Mouse (Mus musculus) fat pad, adult 2 months (tissue): Measurements from ENCODE around the gene Arl15.

Source experiments
- DNase-seq: peaks from one replicate; pipeline ENCODE4 v3.0.0-alpha.2; 2011; ENCODE audit warnings: low read depth, low spot score; ENCODE audit errors: extremely low read depth

Arl15 gene

GRCm38 (mm10) chr13:113915700-113916099 is 121.4 kb downstream of the Arl15 start:
- no peak for DNase-seq

GRCm38 (mm10) chr13:113916761-113917160 is 122.5 kb downstream of the Arl15 start:
- DNase-seq = no peak

- no peak for DNase-seq
Observed at GRCm38 (mm10) chr13:113917376-113917775, 123.1 kb downstream of the Arl15 start.

GRCm38 (mm10) chr13:113917868-113918411 is 123.6 kb downstream of the Arl15 start:
- no peak for DNase-seq

- DNase-seq = no peak
Observed at GRCm38 (mm10) chr13:113918668-113919067, 124.4 kb downstream of the Arl15 start.

- peak; percentile 73 for DNase-seq
Observed at GRCm38 (mm10) chr13:113935697-113936096, 141.4 kb downstream of the Arl15 start.

GRCm38 (mm10) chr13:113937231-113937630 is 142.9 kb downstream of the Arl15 start:
- no peak for DNase-seq

GRCm38 (mm10) chr13:113938561-113938960 is 144.3 kb downstream of the Arl15 start:
- no peak for DNase-seq

- no peak for DNase-seq
Observed at GRCm38 (mm10) chr13:113939097-113939496, 144.8 kb downstream of the Arl15 start.

GRCm38 (mm10) chr13:113939681-113940080 is 145.4 kb downstream of the Arl15 start:
- DNase-seq = no peak

GRCm38 (mm10) chr13:113940151-113940550 is 145.8 kb downstream of the Arl15 start:
- DNase-seq = no peak

GRCm38 (mm10) chr13:113941943-113942342 is 147.6 kb downstream of the Arl15 start:
- DNase-seq = no peak

- no peak for DNase-seq
Observed at GRCm38 (mm10) chr13:113947546-113947945, 153.2 kb downstream of the Arl15 start.

GRCm38 (mm10) chr13:113949708-113950107 is 155.4 kb downstream of the Arl15 start:
- no peak for DNase-seq

GRCm38 (mm10) chr13:113950131-113950530 is 155.8 kb downstream of the Arl15 start:
- no peak for DNase-seq

GRCm38 (mm10) chr13:113957438-113957837 is 163.1 kb downstream of the Arl15 start:
- DNase-seq = no peak

GRCm38 (mm10) chr13:113964945-113965344 is 170.6 kb downstream of the Arl15 start:
- DNase-seq = no peak

GRCm38 (mm10) chr13:113970706-113971105 is 176.4 kb downstream of the Arl15 start:
- no peak for DNase-seq

- DNase-seq = no peak
Observed at GRCm38 (mm10) chr13:113972401-113972800, 178.1 kb downstream of the Arl15 start.

- DNase-seq = no peak
Observed at GRCm38 (mm10) chr13:113974866-113975265, 180.6 kb downstream of the Arl15 start.

- no peak for DNase-seq
Observed at GRCm38 (mm10) chr13:113975722-113976121, 181.4 kb downstream of the Arl15 start.

- DNase-seq = no peak
Observed at GRCm38 (mm10) chr13:113976936-113977335, 182.6 kb downstream of the Arl15 start.

GRCm38 (mm10) chr13:113980739-113981460 is 186.6 kb downstream of the Arl15 start:
- DNase-seq = no peak
